Comparison of ENCODE assay signal across 23 mouse cellular contexts in the genomic region with DNA sequence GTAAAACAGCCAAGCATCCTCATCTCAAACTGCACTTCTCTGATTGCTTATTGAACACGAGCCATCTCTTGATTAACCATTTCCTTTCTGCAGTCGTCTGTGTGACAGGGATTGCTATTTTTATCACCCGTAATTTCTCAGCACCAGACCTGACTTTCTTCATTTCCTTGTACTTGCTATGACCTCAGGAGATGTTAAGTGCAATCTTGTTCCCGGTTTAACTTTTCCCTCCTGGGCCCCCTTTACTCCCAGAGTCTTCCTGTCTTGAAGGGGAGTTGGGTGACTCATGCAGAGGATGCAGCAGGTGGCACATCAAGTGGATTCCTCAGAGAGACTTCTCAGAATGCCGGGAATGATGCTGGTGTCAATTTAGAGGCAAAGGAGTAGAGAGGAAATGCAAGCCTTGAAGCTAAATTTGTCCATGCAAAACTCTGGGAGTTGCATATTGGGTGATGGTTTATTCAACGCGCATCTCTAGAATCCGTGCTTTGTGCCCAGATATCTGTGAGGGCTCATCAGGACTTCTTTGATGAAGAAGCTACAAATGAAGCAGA. TPM values are rescaled to one million over a fixed set of nuclear protein-coding genes. Genes with fewer than 3 reads are reported as not detected.
DNase-seq lines count a peak whose midpoint lies in the region; ATAC-seq and TF ChIP-seq lines count a peak whose summit lies in the region.
"Had no signal": no experiment of that assay in that cellular context is flagged by ENCODE, and none has a peak within 500 bp of the region (broad histone marks: within the 10 kb centered on the region; RNA-seq: fewer than 3 reads in every experiment).

No protein-coding gene starts in this region.

- no peaks in the 10 kb centered on the region for H3K27me3 ChIP-seq in heart, postnatal 0 days (ENCODE audit: control insufficient read depth, insufficient read depth, low read length)
- H3K27me3 ChIP-seq in heart, embryonic 12.5 days (replicated peaks): no peaks in the 10 kb centered on the region
- H3K27me3 ChIP-seq: forebrain, embryonic 13.5 days; hindbrain, embryonic 13.5 days; Patski had no signal

- H3K27ac ChIP-seq in heart, postnatal 0 days (ENCODE audit: low read depth): no peak overlapping the region
- H3K27ac ChIP-seq in heart, embryonic 12.5 days (ENCODE audit: poor library complexity, severe bottlenecking): no peak overlapping the region
- H3K27ac ChIP-seq: embryonic facial prominence, embryonic 10.5 days; forebrain, embryonic 13.5 days; hindbrain, embryonic 13.5 days; hindbrain, postnatal 0 days had no signal

- TF ChIP-seq CTCF in heart, postnatal 0 days (IDR thresholded peaks at IDR 0.05; ENCODE audit: low read depth): no peak

- peaks cover 8% of the 10 kb centered on the region; the same call in 1 of the 2 replicates for H3K4me1 ChIP-seq in heart, postnatal 0 days (ENCODE audit: control insufficient read depth, insufficient read depth)
- H3K4me1 ChIP-seq in heart, embryonic 12.5 days (replicated peaks): peaks cover 32% of the 10 kb centered on the region

- peak overlapping the region; percentile 18; the same call in 1 of the 2 replicates for H3K4me2 ChIP-seq in heart, postnatal 0 days (ENCODE audit: low read depth, low read length)
- no peak overlapping the region for H3K4me2 ChIP-seq in heart, embryonic 12.5 days
- H3K4me2 ChIP-seq: forebrain, embryonic 13.5 days; heart, embryonic 11.5 days; hindbrain, embryonic 13.5 days had no signal

- DNase-seq in heart, postnatal 0 days (ENCODE audit: low spot score): no peak
- peak; percentile 31 for DNase-seq in right cerebral cortex, adult 18-20 months
- DNase-seq in right cerebral cortex, postnatal 4 days: no peak
- DNase-seq in brain, adult 2 months (ENCODE audit: low read depth, low spot score): peak; percentile 74
- DNase-seq in layer of hippocampus, adult 9-10 months (ENCODE audit: low spot score): no peak
- DNase-seq in layer of hippocampus, postnatal 36 days: no peak
- DNase-seq: adrenal gland, postnatal 25 days; cerebellum, adult 2 months; cerebellum, postnatal 10 days; forebrain, postnatal 0 days; gastrocnemius, postnatal 36 days; heart, adult 18-20 months; heart, postnatal 10 days had no signal

- no peak overlapping the region for H3K4me3 ChIP-seq in heart, postnatal 0 days (ENCODE audit: low read depth, low read length)
- H3K4me3 ChIP-seq in heart, embryonic 12.5 days: no peak overlapping the region
- H3K4me3 ChIP-seq: embryonic facial prominence, embryonic 10.5 days; forebrain, embryonic 13.5 days; hindbrain, embryonic 13.5 days had no signal

- no peaks in the 10 kb centered on the region for H3K36me3 ChIP-seq in heart, postnatal 0 days (replicated peaks; ENCODE audit: control insufficient read depth, insufficient read depth, low read length)
- no peaks in the 10 kb centered on the region for H3K36me3 ChIP-seq in heart, embryonic 12.5 days
- H3K36me3 ChIP-seq: embryonic facial prominence, embryonic 10.5 days; hindbrain, embryonic 13.5 days had no signal

- no peaks in the 10 kb centered on the region for H3K9me3 ChIP-seq in heart, postnatal 0 days (replicated peaks; ENCODE audit: control insufficient read depth, low read length)
- H3K9me3 ChIP-seq in heart, embryonic 12.5 days (replicated peaks): 0 out of 2 replicates have a peak, but pooled peaks cover 3% of the 10 kb centered on the region
- H3K9me3 ChIP-seq: embryonic facial prominence, embryonic 10.5 days; forebrain, embryonic 13.5 days; hindbrain, embryonic 13.5 days had no signal

- H3K9ac ChIP-seq in heart, postnatal 0 days (replicated peaks; ENCODE audit: low read depth, low read length): no peak overlapping the region
- H3K9ac ChIP-seq in heart, embryonic 12.5 days: no peak overlapping the region
- H3K9ac ChIP-seq: forebrain, embryonic 13.5 days; forebrain, postnatal 0 days; hindbrain, embryonic 13.5 days had no signal

- WGBS in heart, postnatal 0 days: 35% methylated on average over 8 of the region's 8 CpGs
- 43% methylated on average over 8 of the region's 8 CpGs for WGBS in heart, embryonic 12.5 days

- no peak for TF ChIP-seq EP300 in heart, postnatal 0 days (IDR thresholded peaks at IDR 0.05; ENCODE audit: low read depth)

- no peak for ATAC-seq in heart, postnatal 0 days (ENCODE audit: insufficient read depth, low read depth)
- ATAC-seq in heart, embryonic 12.5 days (ENCODE audit: insufficient number of reproducible peaks, low FRiP score): no peak
- ATAC-seq: activated CD4-positive, CD25-positive, alpha-beta regulatory T cell, adult 4 months; forebrain, embryonic 13.5 days; forebrain, postnatal 0 days; hindbrain, postnatal 0 days; Patski had no signal

RNA-seq across cellular contexts. Expression of a gene that starts 31.1 kb away (rescaled TPM):
- 1.4 TPM in 1 of 2 replicates, not detected in the other for total RNA-seq in heart, postnatal 0 days (2014; rRNA removed; ENCODE audit: low replicate concordance)
- 4.2 and 4.6 TPM in 2 replicates for polyA plus RNA-seq in heart, postnatal 0 days (2015; fragmentation: Nextera tagmentation; extraction: Ambion mirVana)
- polyA plus RNA-seq in heart, embryonic 12.5 days (2016; fragmentation: Nextera tagmentation; extraction: Ambion mirVana): 6.7 and 7.2 TPM in 2 replicates
- total RNA-seq in layer of hippocampus, postnatal 36 days (2021): 10 to 100 TPM; 45.6 to 58.0 TPM
- total RNA-seq: gastrocnemius, adult 8-10 months; hematopoietic stem cell, adult 5-6 weeks had no signal
- polyA plus RNA-seq: activated CD4-positive, CD25-positive, alpha-beta regulatory T cell, adult 4 months had no signal

Comparison
In these comparisons a context has a peak if more than half of its experiments do, and no peak if none do; other contexts are left out.
1. DNase-seq: peak in right cerebral cortex, adult 18-20 months (single experiment) and brain, adult 2 months (single experiment); none in heart, postnatal 0 days (single experiment), right cerebral cortex, postnatal 4 days (single experiment), layer of hippocampus, adult 9-10 months (single experiment) and layer of hippocampus, postnatal 36 days (0 of 2).
2. RNA of a gene that starts 31.1 kb away (total RNA-seq): 45.6 to 58.0 TPM in layer of hippocampus, postnatal 36 days; 1.4 TPM in heart, postnatal 0 days; every median in the first group is over 10 times any median in the second.